Mouse (Mus musculus): ENCODE results near the gene Atg7. TPM values are rescaled to one million over a fixed set of nuclear protein-coding genes. Genes with fewer than 3 reads are reported as not detected.

The Atg7 gene
- 36.0 TPM for polyA plus RNA-seq (2017; shearing (Covaris generic))

GRCm38 (mm10) chr6:114642601-114643528 is at the start of gene Atg7:
Atg7 (plus strand) TSS chr6:114643097.

Other genes starting within 250 kb of the Atg7 start
- not detected for gene Hrh1, start 245.2 kb upstream of the Atg7 start, polyA plus RNA-seq (2017; shearing (Covaris generic))

Data from effector memory CD4-positive, alpha-beta T cell, adult 7 months (primary cell).